Mouse (Mus musculus) thymus, postnatal 25 days (tissue): ENCODE results near the gene Sap30bp.
A peak's percentile ranks its signal among the peaks of the same experiment; 100 is the strongest.

Experiments used
- DNase-seq: peaks from one replicate; pipeline ENCODE4 v3.0.0; 2022

Sap30bp gene

DNA sequence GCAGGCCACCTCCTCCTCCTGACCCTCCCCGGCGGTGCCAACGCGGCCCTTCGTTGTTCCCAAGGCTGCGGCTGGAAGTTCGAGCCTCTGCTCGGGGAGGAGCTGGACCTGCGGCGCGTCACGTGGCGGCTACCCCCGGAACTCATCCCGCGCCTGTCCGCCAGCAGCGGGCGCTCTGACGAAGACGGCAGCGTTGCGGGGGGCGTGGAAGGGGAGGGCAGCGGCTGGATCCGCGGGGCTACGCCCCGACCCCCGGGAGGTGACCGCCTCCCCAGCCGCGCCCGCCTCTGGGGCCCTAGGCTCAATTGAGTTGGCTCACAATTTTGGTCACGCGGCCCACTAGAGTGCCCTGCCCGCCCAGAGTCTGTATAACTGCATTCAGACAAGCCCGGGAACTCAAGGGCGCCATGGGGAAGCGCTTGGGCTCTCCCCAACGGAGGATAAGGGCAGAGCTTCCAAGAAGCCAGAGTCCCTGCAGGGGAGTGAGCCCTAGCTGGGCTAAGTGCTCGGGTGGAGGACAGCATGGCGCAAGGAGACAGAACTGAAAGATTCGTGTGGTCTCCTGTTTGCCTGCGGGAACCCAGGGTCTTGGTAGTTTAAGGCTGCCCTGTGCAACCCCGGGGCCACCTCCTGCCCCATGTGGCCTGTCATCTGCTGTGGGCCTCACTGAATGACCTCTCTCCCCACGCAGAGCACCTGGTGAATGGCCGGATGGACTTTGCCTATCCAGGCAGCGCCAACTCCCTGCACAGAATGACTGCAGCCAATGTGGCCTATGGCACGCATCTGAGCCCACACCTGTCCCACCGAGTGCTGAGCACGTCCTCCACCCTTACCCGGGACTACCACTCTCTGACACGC is 72.0 kb downstream of the Sap30bp start:
- DNase-seq, result peak; percentile 82

DNA sequence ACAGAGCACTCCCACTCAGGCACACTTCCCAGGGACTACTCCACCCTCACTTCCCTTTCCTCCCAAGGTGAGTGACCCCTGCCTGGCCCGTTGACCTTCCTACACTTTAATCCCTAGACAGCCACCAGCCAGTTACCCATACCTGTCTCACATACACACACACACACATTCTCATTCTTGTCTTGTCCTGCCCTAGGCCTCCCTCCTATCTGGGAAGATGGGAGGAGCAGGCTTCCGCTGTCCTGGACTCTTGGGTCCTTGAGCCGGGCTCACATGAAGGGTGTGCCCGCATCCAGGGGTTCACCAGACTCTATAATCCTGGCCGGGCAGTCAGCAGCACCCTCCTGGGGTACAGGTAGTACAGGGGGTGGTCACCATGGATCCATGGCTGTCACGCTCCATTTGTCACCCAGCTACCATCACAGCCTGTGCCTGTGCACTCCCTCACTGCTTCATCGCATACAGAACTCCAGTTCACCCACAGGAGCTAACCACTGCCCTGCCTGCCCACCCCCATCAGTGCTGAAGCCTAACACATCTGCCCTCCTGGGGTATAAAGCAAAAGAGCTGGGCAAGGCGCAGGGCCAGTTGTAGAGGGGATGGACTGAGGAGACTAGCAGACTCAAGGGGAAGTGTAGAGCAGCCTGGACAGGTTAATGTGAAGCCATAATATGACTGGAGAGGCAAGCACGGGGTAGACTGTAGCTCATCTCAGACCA is 72.8 kb downstream of the Sap30bp start:
- DNase-seq, result no peak

DNA sequence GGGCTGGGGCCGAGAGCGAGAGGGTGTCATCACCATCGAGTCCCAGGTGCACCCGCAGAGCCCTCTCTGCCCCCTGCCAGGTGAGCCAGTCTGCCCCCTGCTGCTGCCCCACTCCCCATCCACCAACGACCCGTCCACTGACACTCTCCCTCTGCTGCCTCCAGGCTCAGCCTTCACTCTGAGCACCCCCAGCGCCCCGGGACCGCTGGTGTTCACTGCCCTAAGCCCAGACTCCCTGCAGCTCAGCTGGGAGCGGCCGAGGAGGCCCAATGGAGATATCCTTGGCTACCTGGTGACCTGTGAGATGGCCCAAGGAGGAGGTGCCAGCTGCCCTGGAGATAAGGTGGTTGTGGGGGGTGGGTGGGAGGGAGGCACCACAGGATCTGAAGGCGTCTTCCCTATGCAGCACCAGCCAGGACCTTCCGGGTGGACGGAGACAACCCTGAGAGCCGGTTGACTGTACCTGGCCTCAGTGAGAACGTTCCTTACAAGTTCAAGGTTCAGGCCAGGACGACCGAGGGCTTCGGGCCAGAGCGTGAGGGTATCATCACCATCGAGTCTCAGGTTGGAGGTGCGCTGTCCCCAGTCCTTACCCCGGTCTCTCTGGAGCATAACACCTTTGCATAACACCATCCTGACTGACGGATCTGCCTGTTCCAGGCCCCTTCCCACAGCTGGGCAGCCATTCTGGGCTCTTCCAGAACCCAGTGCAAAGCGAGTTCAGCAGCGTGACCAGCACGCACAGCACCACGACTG is 74.2 kb downstream of the Sap30bp start:
- DNase-seq, result no peak

DNA sequence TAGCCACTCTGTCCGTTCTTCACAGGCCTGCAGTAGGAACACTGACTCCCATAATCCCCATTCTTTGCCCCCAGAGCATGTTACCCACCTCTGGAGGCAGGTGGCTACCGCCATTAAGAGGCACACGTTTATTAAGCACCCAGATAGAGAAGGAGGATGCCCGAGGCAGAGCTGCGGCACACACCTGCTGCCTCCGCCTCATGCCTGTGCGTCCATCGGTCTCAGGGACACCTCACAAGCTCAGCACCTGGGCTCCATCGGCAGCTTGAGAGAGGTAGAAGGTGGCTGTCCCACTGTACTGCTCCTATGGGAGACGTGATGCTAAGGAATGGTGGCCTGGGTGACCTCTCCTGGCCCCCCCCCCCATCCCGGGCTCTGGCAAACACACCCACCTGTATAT is 75.3 kb downstream of the Sap30bp start:
- no peak for DNase-seq

DNA sequence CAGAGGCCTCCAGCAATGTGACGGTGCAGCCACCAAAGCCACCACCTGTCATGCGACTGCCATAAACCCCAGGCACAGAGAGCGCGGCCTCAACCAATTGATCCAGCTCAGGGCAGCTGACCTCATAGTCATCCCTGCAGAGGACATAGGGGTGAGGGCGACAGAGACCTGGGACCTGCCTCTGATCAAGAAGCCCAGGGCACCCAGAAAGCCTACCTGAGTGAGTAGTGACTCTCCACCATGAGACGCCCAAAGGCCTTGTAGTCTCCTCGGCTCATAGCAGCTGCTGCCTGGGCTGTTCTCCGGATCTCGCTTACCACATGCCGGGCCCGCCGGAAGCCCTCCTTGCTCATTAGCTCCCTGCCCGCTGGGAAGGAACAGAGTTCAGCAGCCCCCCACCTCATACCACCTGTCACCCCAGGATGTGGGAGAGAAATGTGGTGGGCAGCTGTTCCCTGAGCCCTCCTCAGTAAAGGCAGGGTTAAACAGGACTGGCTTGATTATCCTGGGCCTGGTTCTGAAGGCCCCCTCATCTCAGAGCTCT is 75.8 kb downstream of the Sap30bp start:
- no peak for DNase-seq

DNA sequence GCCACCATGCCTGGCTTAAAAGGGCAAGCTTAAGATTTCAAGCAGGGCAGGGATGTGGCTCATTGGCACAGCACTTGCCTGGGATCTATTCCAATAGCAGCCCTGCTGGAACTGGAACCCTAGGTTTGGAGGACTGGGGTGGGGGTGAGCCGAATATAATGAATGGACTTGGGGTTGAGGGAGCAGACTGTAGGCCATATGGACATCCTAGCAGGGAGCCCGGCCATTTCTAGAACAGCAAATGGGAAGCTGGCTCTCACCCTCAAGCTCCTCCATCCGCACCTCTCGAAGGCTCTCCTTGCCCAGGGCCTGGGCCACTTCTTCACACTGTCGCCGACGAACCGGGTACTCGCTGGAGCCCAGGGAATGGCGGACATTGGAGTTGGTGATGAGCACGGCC is 76.6 kb downstream of the Sap30bp start:
- no peak for DNase-seq

DNA sequence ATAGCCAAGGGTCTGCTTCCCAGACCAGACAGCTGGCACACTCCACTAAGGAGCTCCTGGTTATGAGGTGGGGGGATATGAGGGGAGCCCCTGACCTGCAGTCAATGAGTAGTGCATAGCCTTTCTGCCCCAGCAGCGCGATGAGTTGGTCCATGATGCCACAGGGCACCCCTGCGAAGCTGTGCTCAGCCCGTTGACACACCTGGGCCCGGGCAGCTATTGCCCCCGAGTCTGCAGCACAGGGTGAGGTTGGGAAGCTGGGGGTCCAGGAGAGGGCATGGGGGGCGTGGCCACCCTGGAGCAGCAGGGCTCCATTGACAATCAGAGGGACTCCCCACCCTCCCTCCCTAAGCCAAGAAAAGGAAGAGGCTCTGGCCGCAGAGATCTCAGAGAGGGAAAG is 77.1 kb downstream of the Sap30bp start:
- DNase-seq, result no peak

DNA sequence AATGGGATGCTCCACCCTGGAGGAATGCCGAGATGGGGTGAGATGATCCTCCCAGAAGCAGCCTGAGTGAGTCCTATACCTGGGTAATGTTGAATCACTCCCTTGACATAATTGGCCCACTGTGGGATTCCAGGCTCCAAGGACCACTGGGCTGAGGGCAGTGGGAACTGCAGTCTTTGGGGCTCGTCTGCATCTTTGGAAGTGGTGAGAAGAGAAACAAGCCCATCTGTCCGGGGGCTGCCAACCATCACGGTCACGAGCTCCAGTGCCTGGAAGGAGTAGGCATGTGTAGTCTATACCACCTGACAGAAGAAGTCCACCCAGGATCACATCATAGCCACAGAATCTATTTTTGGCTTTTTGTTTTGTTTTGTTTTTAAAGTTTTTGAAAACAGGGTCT is 77.9 kb downstream of the Sap30bp start:
- DNase-seq, result no peak

DNA sequence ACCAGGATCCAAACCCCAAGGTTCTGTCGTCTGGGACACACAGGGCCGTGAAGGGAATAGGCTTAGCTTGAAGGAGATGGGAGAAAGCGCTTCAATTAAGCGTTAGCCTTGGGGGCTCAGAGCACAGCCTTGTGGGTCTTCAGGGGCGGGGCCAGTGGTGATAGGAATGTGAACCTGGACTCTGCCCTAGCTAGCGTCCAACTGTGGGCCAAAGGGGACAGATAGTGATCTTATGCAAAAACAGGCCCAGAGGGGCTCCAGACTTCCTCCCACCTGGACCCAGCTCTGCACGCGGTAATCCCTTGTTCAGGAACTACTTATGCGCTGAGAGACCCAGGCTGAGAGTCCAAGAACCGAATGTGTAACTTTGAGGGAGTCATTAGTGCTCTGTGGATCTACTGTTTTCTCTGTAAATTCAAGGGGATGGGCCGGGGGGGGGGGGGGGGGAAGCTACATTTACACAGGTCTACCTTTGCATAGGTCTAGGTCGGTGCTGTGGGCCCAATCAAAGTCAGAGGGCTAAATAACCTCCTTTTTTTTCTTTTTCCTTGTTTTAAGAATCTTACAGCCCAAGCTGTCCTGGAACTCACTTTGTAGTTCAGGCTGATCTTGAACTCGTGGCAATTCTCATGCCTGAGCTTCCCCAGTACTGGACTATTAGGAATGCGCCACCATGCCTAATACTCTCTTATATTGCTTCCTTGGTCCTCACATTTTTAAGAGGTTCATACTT is 78.6 kb downstream of the Sap30bp start:
- DNase-seq, result no peak

DNA sequence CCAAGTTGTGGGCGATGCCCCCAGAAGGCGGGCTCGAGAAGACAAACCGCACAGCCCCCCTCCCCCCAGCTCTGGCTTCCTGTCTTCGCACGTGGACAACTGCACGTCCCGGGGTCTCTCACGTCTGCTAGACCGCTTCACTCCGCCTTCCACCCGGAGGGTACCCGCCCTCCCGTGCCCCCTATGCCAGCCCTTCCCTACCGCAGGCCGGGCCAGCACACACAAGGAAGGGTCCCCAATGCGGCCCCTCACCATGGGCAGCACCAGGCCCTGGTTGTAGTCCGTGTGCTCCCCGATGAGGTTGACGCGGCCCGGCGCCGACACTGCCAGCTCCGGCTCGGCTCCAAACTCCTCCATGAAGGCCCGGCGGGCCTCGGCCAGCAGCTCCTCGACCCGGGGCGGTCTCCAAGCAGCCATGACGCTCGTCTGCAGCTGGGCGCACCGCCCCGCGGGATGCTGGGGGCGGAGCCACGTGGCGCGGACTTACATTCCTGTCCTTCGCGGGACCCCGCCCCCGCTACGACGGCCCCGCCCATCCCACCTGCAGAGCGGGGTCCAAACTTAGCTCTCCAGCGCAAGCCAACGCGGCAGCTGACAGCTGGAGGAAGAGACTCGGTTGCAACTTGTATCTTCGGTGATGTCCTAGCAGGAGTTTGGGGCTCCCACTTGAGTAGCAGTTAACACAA is 79.3 kb downstream of the Sap30bp start, which contains the start of gene Galk1:
TSS of gene Galk1 (minus strand) at position 458 of the 686 bp plus-strand sequence.
- peak; percentile 96 for DNase-seq

DNA sequence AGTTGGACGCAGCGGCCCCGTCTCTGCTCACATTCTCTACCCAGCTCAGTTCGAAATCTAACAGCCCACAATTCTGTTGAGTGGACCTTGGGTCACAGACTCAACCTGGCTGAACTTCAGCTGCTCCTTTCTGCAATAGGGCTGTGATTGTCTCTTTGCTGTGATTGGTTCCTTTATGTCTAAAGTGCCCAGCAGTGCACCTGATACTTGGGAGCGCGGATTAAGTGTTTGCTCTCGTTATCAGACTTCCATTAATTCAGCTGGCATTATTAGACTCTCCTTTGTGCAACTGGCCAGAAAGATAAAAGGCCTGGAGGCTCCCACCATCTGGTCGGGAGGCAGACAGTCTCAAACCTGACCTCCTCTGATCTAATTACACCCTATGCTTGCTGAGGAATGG is 81.7 kb downstream of the Sap30bp start:
- DNase-seq, result no peak
